Mouse (Mus musculus): ENCODE measurements around the gene Izumo1r.

DNA sequence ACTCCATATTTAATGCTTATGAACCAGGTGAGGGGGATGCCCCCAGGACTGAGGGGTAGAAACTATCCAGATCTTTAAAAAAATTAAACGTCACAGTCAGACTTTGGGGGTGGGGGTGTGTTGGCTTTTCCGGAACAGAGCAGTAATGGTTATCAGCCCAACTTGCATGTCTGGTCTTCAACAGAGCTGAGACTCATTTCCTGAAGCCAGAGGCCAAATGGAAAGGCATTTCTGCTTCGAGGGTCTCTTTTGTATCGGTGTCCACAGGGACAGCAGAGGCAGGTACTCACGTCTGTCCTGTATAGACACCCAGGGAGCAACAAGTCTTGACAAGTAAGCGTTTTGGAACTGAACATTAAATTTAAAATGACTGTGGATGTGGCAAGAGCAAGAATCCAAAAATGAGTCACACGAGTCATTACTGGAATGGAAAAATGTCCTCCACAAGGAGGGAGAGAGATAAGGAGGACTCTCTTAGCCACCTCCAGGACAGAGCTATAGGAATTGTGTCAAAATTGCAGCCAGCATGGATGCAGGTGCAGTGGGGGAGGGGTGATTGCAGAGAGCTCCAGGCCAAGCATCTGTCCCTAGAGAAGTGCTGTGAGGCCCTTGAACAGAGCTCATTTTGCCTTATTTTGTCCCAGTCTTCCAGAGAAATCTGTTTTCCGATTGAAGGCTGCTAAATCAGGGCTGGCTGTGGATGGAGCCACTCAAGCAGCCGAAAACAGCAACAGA is 1.2 kb upstream of the Izumo1r start:
- TF ChIP-seq CTCF (IDR thresholded peaks at IDR 0.05; ENCODE audit: extremely low read depth, insufficient read depth, insufficient read length, insufficient replicate concordance) (no peak), POLR2A (IDR thresholded peaks at IDR 0.05; ENCODE audit: low read depth, low read length) (no peak)

Data from spleen, adult 2 months (tissue).